Mouse (Mus musculus): ENCODE measurements at regions not wholly inside any gene's neighbourhood (a gene's known extent, or its start where the extent isn't known, plus 50 kb on each side); places are given as distances from the start of the nearest gene placed in this dataset.

- H3K4me1 ChIP-seq (ENCODE audit: control insufficient read depth in 1 of 2, insufficient read depth in 2 of 2, low read length in 2 of 2): no peaks in the 10 kb centered on the region
- no peak overlapping the region for H3K27ac ChIP-seq (ENCODE audit: control insufficient read depth, low read depth, low read length)
- no peak overlapping the region for H3K9ac ChIP-seq (ENCODE audit: control insufficient read depth, low read depth, low read length, poor library complexity, severe bottlenecking)
- TF ChIP-seq ETS1 (IDR thresholded peaks at IDR 0.05; ENCODE audit: low read depth, low read length): no peak
- TF ChIP-seq UBTF (IDR thresholded peaks at IDR 0.05; ENCODE audit: borderline replicate concordance, insufficient read depth, low read depth, low read length): no peak
- no peak for TF ChIP-seq TCF12 (IDR thresholded peaks at IDR 0.05; ENCODE audit: low read depth, low read length)
- TF ChIP-seq CHD2 (IDR thresholded peaks at IDR 0.05; ENCODE audit: low read length): no peak
- no peak for TF ChIP-seq MAFK (IDR thresholded peaks at IDR 0.05; ENCODE audit: borderline replicate concordance, low read depth, low read length)
- TF ChIP-seq NRF1 (IDR thresholded peaks at IDR 0.05; ENCODE audit: insufficient read depth, low read depth, low read length, poor library complexity, severe bottlenecking): no peak
- no peak for TF ChIP-seq BHLHE40 (IDR thresholded peaks at IDR 0.05; ENCODE audit: borderline replicate concordance, low read depth, low read length)
- TF ChIP-seq USF2 (IDR thresholded peaks at IDR 0.05; ENCODE audit: borderline replicate concordance in 1 of 2, insufficient read depth in 1 of 2, low read depth in 1 of 2, low read length in 2 of 2): no peak
- no peak for TF ChIP-seq SMC3 (IDR thresholded peaks at IDR 0.05; ENCODE audit: low read depth, low read length)
- no peak for TF ChIP-seq CHD1 (IDR thresholded peaks at IDR 0.05; ENCODE audit: low read depth, low read length)
- no peaks in the 10 kb centered on the region for H3K36me3 ChIP-seq (ENCODE audit: control insufficient read depth in 1 of 2, insufficient read depth in 2 of 2, low read length in 2 of 2)
- H3K27me3 ChIP-seq (ENCODE audit: control insufficient read depth in 1 of 2, insufficient read depth in 2 of 2, low read length in 2 of 2): no peaks in the 10 kb centered on the region
- H3K79me2 ChIP-seq (ENCODE audit: control insufficient read depth, insufficient read depth, low read length, poor library complexity): no peaks in the 10 kb centered on the region
- H3K4me3 ChIP-seq (ENCODE audit: control insufficient read depth in 1 of 2, insufficient read depth in 1 of 2, low read depth in 2 of 2, low read length in 2 of 2): no peak overlapping the region
- DNase-seq (ENCODE audit: low read depth, low spot score): no peak
- H3K9me3 ChIP-seq (replicated peaks; ENCODE audit: insufficient read depth, low read length): no peaks in the 10 kb centered on the region
Measured at GRCm38 (mm10) chr14:58375056-58375455, 304.7 kb downstream of the Fgf9 start.

DNA sequence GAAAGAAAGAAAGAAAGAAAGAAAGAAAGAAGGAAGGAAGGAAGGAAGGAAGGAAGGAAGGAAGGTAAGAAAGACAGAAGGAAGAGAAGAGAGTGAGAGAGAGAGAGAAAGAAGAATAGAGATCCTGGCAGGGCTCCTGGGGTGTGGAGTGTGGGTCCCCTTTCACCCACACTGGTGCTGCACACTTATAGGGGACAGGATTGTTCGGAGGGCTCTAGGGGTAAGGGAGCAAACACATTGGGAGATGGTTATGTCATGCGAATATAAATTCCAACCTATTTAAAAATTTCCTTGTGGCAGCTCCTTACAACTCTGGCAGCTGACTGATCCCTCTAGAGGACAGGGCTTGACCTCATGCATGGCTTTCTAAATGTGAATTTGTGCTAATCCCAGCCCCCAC is 286.5 kb downstream of the Fgf9 start:
- Histone ChIP-seq H3K9ac (ENCODE audit: control insufficient read depth, low read depth, low read length, poor library complexity, severe bottlenecking) (no peak overlapping the region), H3K27ac (ENCODE audit: control insufficient read depth, low read depth, low read length) (no peak overlapping the region), H3K9me3 (replicated peaks; ENCODE audit: insufficient read depth, low read length) (no peaks in the 10 kb centered on the region), H3K36me3 (ENCODE audit: control insufficient read depth in 1 of 2, insufficient read depth in 2 of 2, low read length in 2 of 2) (no peaks in the 10 kb centered on the region), H3K4me1 (ENCODE audit: control insufficient read depth in 1 of 2, insufficient read depth in 2 of 2, low read length in 2 of 2) (no peaks in the 10 kb centered on the region), H3K79me2 (ENCODE audit: control insufficient read depth, insufficient read depth, low read length, poor library complexity) (no peaks in the 10 kb centered on the region), H3K4me3 (ENCODE audit: control insufficient read depth in 1 of 2, insufficient read depth in 1 of 2, low read depth in 2 of 2, low read length in 2 of 2) (no peak overlapping the region), H3K27me3 (ENCODE audit: control insufficient read depth in 1 of 2, insufficient read depth in 2 of 2, low read length in 2 of 2) (no peaks in the 10 kb centered on the region)
- no peak for DNase-seq (ENCODE audit: low read depth, low spot score)
- TF ChIP-seq UBTF (IDR thresholded peaks at IDR 0.05; ENCODE audit: borderline replicate concordance, insufficient read depth, low read depth, low read length) (no peak), USF1 (IDR thresholded peaks at IDR 0.05; ENCODE audit: low read depth, low read length) (no peak), KAT2A (conservative IDR thresholded peaks at IDR 0.05; ENCODE audit: low read depth, low read length) (no peak)

GRCm38 (mm10) chr14:58352986-58353385 is 282.6 kb downstream of the Fgf9 start:
- no peak for DNase-seq (ENCODE audit: low read depth, low spot score)
- Histone ChIP-seq H3K79me2 (ENCODE audit: control insufficient read depth, insufficient read depth, low read length, poor library complexity) (no peaks in the 10 kb centered on the region), H3K27me3 (ENCODE audit: control insufficient read depth in 1 of 2, insufficient read depth in 2 of 2, low read length in 2 of 2) (no peaks in the 10 kb centered on the region), H3K36me3 (ENCODE audit: control insufficient read depth in 1 of 2, insufficient read depth in 2 of 2, low read length in 2 of 2) (no peaks in the 10 kb centered on the region), H3K4me3 (ENCODE audit: control insufficient read depth in 1 of 2, insufficient read depth in 1 of 2, low read depth in 2 of 2, low read length in 2 of 2) (no peak overlapping the region), H3K9ac (ENCODE audit: control insufficient read depth, low read depth, low read length, poor library complexity, severe bottlenecking) (no peak overlapping the region), H3K9me3 (replicated peaks; ENCODE audit: insufficient read depth, low read length) (no peaks in the 10 kb centered on the region), H3K27ac (ENCODE audit: control insufficient read depth, low read depth, low read length) (no peak overlapping the region), H3K4me1 (ENCODE audit: control insufficient read depth in 1 of 2, insufficient read depth in 2 of 2, low read length in 2 of 2) (no peaks in the 10 kb centered on the region)
- TF ChIP-seq SMC3 (IDR thresholded peaks at IDR 0.05; ENCODE audit: low read depth, low read length): no peak
- TF ChIP-seq POLR2AphosphoS2 (IDR thresholded peaks at IDR 0.05; ENCODE audit: low read length): no peak
- TF ChIP-seq CTCF (IDR thresholded peaks at IDR 0.05 in 2 of 3, conservative IDR thresholded peaks at IDR 0.05 in 1 of 3; ENCODE audit: control insufficient read depth in 1 of 3, insufficient read depth in 1 of 3, low read depth in 2 of 3, low read length in 3 of 3, poor library complexity in 1 of 3, severe bottlenecking in 1 of 3): no peak
- TF ChIP-seq ELF1 (IDR thresholded peaks at IDR 0.05; ENCODE audit: low read depth, low read length): no peak
- TF ChIP-seq POLR2AphosphoS5 (IDR thresholded peaks at IDR 0.05; ENCODE audit: borderline replicate concordance, low read depth, low read length): no peak
- TF ChIP-seq GATA1 (IDR thresholded peaks at IDR 0.05; ENCODE audit: low read depth, low read length): no peak
- no peak for TF ChIP-seq MEF2A (IDR thresholded peaks at IDR 0.05; ENCODE audit: extremely low read depth, insufficient replicate concordance, low read depth, low read length, poor library complexity, severe bottlenecking)
- no peak for TF ChIP-seq USF2 (IDR thresholded peaks at IDR 0.05; ENCODE audit: borderline replicate concordance in 1 of 2, insufficient read depth in 1 of 2, low read depth in 1 of 2, low read length in 2 of 2)
- no peak for TF ChIP-seq SIN3A (IDR thresholded peaks at IDR 0.05; ENCODE audit: low read length)
- TF ChIP-seq RAD21 (IDR thresholded peaks at IDR 0.05; ENCODE audit: low read depth, low read length): no peak
- TF ChIP-seq HCFC1 (IDR thresholded peaks at IDR 0.05; ENCODE audit: low read depth, low read length): no peak
- no peak for TF ChIP-seq MAZ (IDR thresholded peaks at IDR 0.05; ENCODE audit: low read depth, low read length)

Data from MEL (cell line).